Mouse (Mus musculus) intestine, embryonic 14.5 days (tissue): ENCODE results near the gene Znrf3. TPM values are rescaled to one million over a fixed set of nuclear protein-coding genes. Genes with fewer than 3 reads are reported as not detected.

Source experiments
- ATAC-seq: fragments of 200-750 bp; cut with Nextera tagmentation; replicated peaks from 2 replicates; pipeline ENCODE4 v1.8.0; 2017; ENCODE audit warnings: low read depth, moderate number of reproducible peaks, moderate TSS enrichment, moderate library complexity; ENCODE audit not compliant: low FRiP score, low TSS enrichment
- DNase-seq: peaks from one replicate; pipeline ENCODE4 v3.0.0-alpha.2; 2018; ENCODE audit warnings: low spot score
- H3K27ac ChIP-seq: fragments of 300-500 bp; sonication (generic); 2 replicates; pipeline ENCODE4 v1.5.1; 2014; ENCODE audit warnings: low read depth, mild to moderate bottlenecking, control low read depth
- H3K27me3 ChIP-seq: fragments of 300-500 bp; sonication (generic); replicated peaks from 2 replicates; pipeline ENCODE4 v1.6.1; 2014; ENCODE audit warnings: low read length, control low read depth; ENCODE audit not compliant: control insufficient read depth, insufficient read depth
- H3K36me3 ChIP-seq: fragments of 300-500 bp; sonication (generic); 2 replicates; pipeline ENCODE4 v1.6.1; 2014; ENCODE audit warnings: low read length, control low read depth; ENCODE audit not compliant: control insufficient read depth, insufficient read depth
- H3K4me1 ChIP-seq: fragments of 300-500 bp; sonication (generic); replicated peaks from 2 replicates; pipeline ENCODE4 v1.6.1; 2014; ENCODE audit warnings: low read length, control low read depth, mixed read lengths; ENCODE audit not compliant: control insufficient read depth, insufficient read depth
- H3K4me2 ChIP-seq: fragments of 300-500 bp; sonication (generic); 2 replicates; pipeline ENCODE4 v1.6.1; 2014; ENCODE audit warnings: low read length
- H3K4me3 ChIP-seq: fragments of 300-500 bp; sonication (generic); 2 replicates; pipeline ENCODE4 v1.5.1; 2014; ENCODE audit warnings: low read depth, low read length, control low read depth, mixed read lengths
- H3K9ac ChIP-seq: fragments of 300-500 bp; sonication (generic); 2 replicates; pipeline ENCODE4 v1.6.1; 2014; ENCODE audit warnings: mild to moderate bottlenecking, low read length
- H3K9me3 ChIP-seq: fragments of 300-500 bp; sonication (generic); 2 replicates; pipeline ENCODE4 v1.6.1; 2016; ENCODE audit warnings: low read length, control low read depth; ENCODE audit not compliant: control insufficient read depth
- WGBS: fragments of 180-500 bp; shearing (Covaris S2); extraction: QIAGEN DNeasy Blood & Tissue Kit; methylation state at CpG from one replicate; pipeline ENCODE4 v1.1.7; 2014; 5-methylcytosine and 5-hydroxymethylcytosine counted together
- polyA plus RNA-seq: library from polyadenylated mRNA; unstranded; fragments of >200 nt; fragmentation: Nextera tagmentation; extraction: Ambion mirVana; gene quantifications from 2 replicates; pipeline ENCODE4 v1.2.1, GENCODE M21; 2014

Gene Znrf3
- polyA plus RNA-seq, 1 experiment from 2014 or later = 12.0 TPM

- no peak for DNase-seq
- H3K27ac ChIP-seq = no peak overlapping the region
- H3K4me3 ChIP-seq = no peak overlapping the region
- WGBS = 69% methylated on average over 3 of the region's 3 CpGs
- no peaks in the 10 kb centered on the region for H3K27me3 ChIP-seq
- no peak for ATAC-seq
- H3K4me2 ChIP-seq = no peak overlapping the region
- peaks cover 4% of the 10 kb centered on the region; the same call in 1 of the 2 replicates for H3K4me1 ChIP-seq
- no peak overlapping the region for H3K9ac ChIP-seq
- H3K9me3 ChIP-seq = no peaks in the 10 kb centered on the region
- H3K36me3 ChIP-seq = no peaks in the 10 kb centered on the region
Observed at GRCm38 (mm10) chr11:5398301-5399053, 46.2 kb downstream of the Znrf3 start.

- Histone ChIP-seq H3K9ac (no peak overlapping the region), H3K27me3 (no peaks in the 10 kb centered on the region), H3K4me3 (no peak overlapping the region), H3K4me2 (no peak overlapping the region), H3K4me1 (no peaks in the 10 kb centered on the region), H3K27ac (no peak overlapping the region), H3K9me3 (no peaks in the 10 kb centered on the region), H3K36me3 (no peaks in the 10 kb centered on the region)
- 41% methylated on average over 4 of the region's 4 CpGs for WGBS
- no peak for ATAC-seq
- no peak for DNase-seq
Observed at GRCm38 (mm10) chr11:5390969-5391831, 53.4 kb downstream of the Znrf3 start.

- no peak for DNase-seq
- Histone ChIP-seq H3K9me3 (no peaks in the 10 kb centered on the region), H3K4me1 (no peaks in the 10 kb centered on the region), H3K4me2 (no peak overlapping the region), H3K27ac (no peak overlapping the region), H3K36me3 (no peaks in the 10 kb centered on the region), H3K4me3 (no peak overlapping the region), H3K27me3 (no peaks in the 10 kb centered on the region), H3K9ac (no peak overlapping the region)
- 80% methylated on average over 2 of the region's 2 CpGs for WGBS
- no peak for ATAC-seq
Observed at GRCm38 (mm10) chr11:5382652-5383051, 62.0 kb downstream of the Znrf3 start.

- no peaks in the 10 kb centered on the region for H3K36me3 ChIP-seq
- 77% methylated on average over 5 of the region's 5 CpGs for WGBS
- H3K27me3 ChIP-seq = no peaks in the 10 kb centered on the region
- H3K9ac ChIP-seq = no peak overlapping the region
- no peak overlapping the region for H3K4me2 ChIP-seq
- DNase-seq (no peak), ATAC-seq (no peak)
- H3K4me3 ChIP-seq = no peak overlapping the region
- H3K9me3 ChIP-seq = no peaks in the 10 kb centered on the region
- no peak overlapping the region for H3K27ac ChIP-seq
- no peaks in the 10 kb centered on the region for H3K4me1 ChIP-seq
Observed at GRCm38 (mm10) chr11:5381226-5381625, 63.4 kb downstream of the Znrf3 start.

- Histone ChIP-seq H3K4me3 (no peak overlapping the region), H3K27me3 (no peaks in the 10 kb centered on the region), H3K9me3 (no peaks in the 10 kb centered on the region), H3K27ac (no peak overlapping the region), H3K36me3 (no peaks in the 10 kb centered on the region), H3K9ac (no peak overlapping the region), H3K4me2 (no peak overlapping the region), H3K4me1 (no peaks in the 10 kb centered on the region)
- no peak for ATAC-seq
- 66% methylated on average over 3 of the region's 3 CpGs for WGBS
- no peak for DNase-seq
Observed at GRCm38 (mm10) chr11:5380275-5380674, 64.4 kb downstream of the Znrf3 start.

GRCm38 (mm10) chr11:5369176-5369575, 75.5 kb downstream of the Znrf3 start:
- Histone ChIP-seq H3K27ac (no peak overlapping the region), H3K9me3 (no peaks in the 10 kb centered on the region), H3K4me2 (no peak overlapping the region), H3K4me1 (no peaks in the 10 kb centered on the region), H3K36me3 (no peaks in the 10 kb centered on the region), H3K27me3 (no peaks in the 10 kb centered on the region), H3K9ac (no peak overlapping the region), H3K4me3 (no peak overlapping the region)
- DNase-seq = no peak
- ATAC-seq = no peak
- 50% methylated on average over 10 of the region's 10 CpGs for WGBS

- no peaks in the 10 kb centered on the region for H3K4me1 ChIP-seq
- H3K4me2 ChIP-seq = no peak overlapping the region
- no peak overlapping the region for H3K27ac ChIP-seq
- no peak overlapping the region for H3K4me3 ChIP-seq
- DNase-seq (no peak), ATAC-seq (no peak)
- no peaks in the 10 kb centered on the region for H3K36me3 ChIP-seq
- H3K9me3 ChIP-seq = no peaks in the 10 kb centered on the region
- no peak overlapping the region for H3K9ac ChIP-seq
- H3K27me3 ChIP-seq = no peaks in the 10 kb centered on the region
Observed at GRCm38 (mm10) chr11:5368492-5368891, 76.2 kb downstream of the Znrf3 start.

GRCm38 (mm10) chr11:5355266-5355764, 89.3 kb downstream of the Znrf3 start:
- Histone ChIP-seq H3K4me1 (no peaks in the 10 kb centered on the region), H3K36me3 (no peaks in the 10 kb centered on the region), H3K9ac (no peak overlapping the region), H3K27me3 (no peaks in the 10 kb centered on the region), H3K9me3 (no peaks in the 10 kb centered on the region), H3K27ac (no peak overlapping the region), H3K4me3 (no peak overlapping the region), H3K4me2 (no peak overlapping the region)
- no peak for ATAC-seq
- DNase-seq = no peak
- 89% methylated on average over 2 of the region's 2 CpGs for WGBS
